Mouse (Mus musculus) hindbrain, embryonic 13.5 days (tissue): ENCODE data around the gene Igfbp5. TPM values are rescaled to one million over a fixed set of nuclear protein-coding genes. Genes with fewer than 3 reads are reported as not detected.

ENCODE experiments used
- ATAC-seq: fragments of 200-750 bp; cut with Nextera tagmentation; 2 replicates; pipeline ENCODE4 v1.8.0; 2017; ENCODE audit warnings: moderate TSS enrichment; ENCODE audit not compliant: low FRiP score
- H3K27ac ChIP-seq: fragments of 300-500 bp; sonication (generic); 2 replicates; pipeline ENCODE4 v1.5.1; 2015; ENCODE audit warnings: inconsistent platforms, mild to moderate bottlenecking, moderate library complexity
- H3K27me3 ChIP-seq: fragments of 300-500 bp; sonication (generic); 2 replicates; pipeline ENCODE4 v1.6.1; 2015; ENCODE audit warnings: mild to moderate bottlenecking, inconsistent platforms
- H3K36me3 ChIP-seq: fragments of 300-500 bp; sonication (generic); 2 replicates; pipeline ENCODE4 v1.6.1; 2015; ENCODE audit warnings: mild to moderate bottlenecking, inconsistent platforms
- H3K4me1 ChIP-seq: fragments of 300-500 bp; sonication (generic); replicated peaks from 2 replicates; pipeline ENCODE4 v1.6.1; 2015; ENCODE audit warnings: inconsistent platforms
- H3K4me2 ChIP-seq: fragments of 300-500 bp; sonication (generic); 2 replicates; pipeline ENCODE4 v1.6.1; 2015; ENCODE audit warnings: inconsistent platforms, mild to moderate bottlenecking, moderate library complexity
- H3K4me3 ChIP-seq: fragments of 300-500 bp; sonication (generic); 2 replicates; pipeline ENCODE4 v1.5.1; 2015; ENCODE audit warnings: mild to moderate bottlenecking, inconsistent platforms
- H3K9ac ChIP-seq: fragments of 300-500 bp; sonication (generic); 2 replicates; pipeline ENCODE4 v1.6.1; 2015; ENCODE audit warnings: mild to moderate bottlenecking, inconsistent platforms
- H3K9me3 ChIP-seq: fragments of 300-500 bp; sonication (generic); 2 replicates; pipeline ENCODE4 v1.6.1; 2016; ENCODE audit warnings: inconsistent platforms
- WGBS: fragments of 180-500 bp; shearing (Covaris S2); methylation state at CpG from one replicate; pipeline ENCODE4 v1.1.7; 2015; 5-methylcytosine and 5-hydroxymethylcytosine counted together
- polyA plus RNA-seq: library from polyadenylated mRNA; unstranded; fragments of >200 nt; fragmentation: Nextera tagmentation; extraction: Ambion mirVana; gene quantifications from 2 replicates; pipeline ENCODE4 v1.2.1, GENCODE M21; 2015

The Igfbp5 gene
- polyA plus RNA-seq, 1 experiment from 2014 or later, result 60.5 TPM

- H3K9ac ChIP-seq, result no peak overlapping the region
- peak; percentile 60; the same call in 1 of the 2 replicates for ATAC-seq
- H3K36me3 ChIP-seq, result no peaks in the 10 kb centered on the region
- WGBS, result 3% methylated on average over 6 of the region's 6 CpGs
- H3K27ac ChIP-seq, result peak overlapping the region; percentile 56
- H3K27me3 ChIP-seq, result no peaks in the 10 kb centered on the region
- no peaks in the 10 kb centered on the region; the same call in 1 of the 2 replicates for H3K9me3 ChIP-seq
- peaks cover 24% of the 10 kb centered on the region for H3K4me1 ChIP-seq
- no peak overlapping the region for H3K4me3 ChIP-seq
- H3K4me2 ChIP-seq, result no peak overlapping the region
Observed at GRCm38 (mm10) chr1:72813639-72814403, 60.9 kb downstream of the Igfbp5 start.

- no peaks in the 10 kb centered on the region for H3K27me3 ChIP-seq
- peaks cover 24% of the 10 kb centered on the region for H3K4me1 ChIP-seq
- no peaks in the 10 kb centered on the region; the same call in 1 of the 2 replicates for H3K9me3 ChIP-seq
- no peaks in the 10 kb centered on the region for H3K36me3 ChIP-seq
- no peak overlapping the region for H3K4me2 ChIP-seq
- H3K27ac ChIP-seq, result peak overlapping the region; percentile 56
- H3K9ac ChIP-seq, result no peak overlapping the region
- ATAC-seq, result peak; percentile 62
- no peak overlapping the region for H3K4me3 ChIP-seq
- 34% methylated on average over 5 of the region's 5 CpGs for WGBS
Observed at GRCm38 (mm10) chr1:72813089-72813638, 61.5 kb downstream of the Igfbp5 start.

GRCm38 (mm10) chr1:72811061-72811460, 63.6 kb downstream of the Igfbp5 start:
- H3K4me2 ChIP-seq, result no peak overlapping the region
- no peak for ATAC-seq

GRCm38 (mm10) chr1:72809951-72810675, 64.6 kb downstream of the Igfbp5 start:
- Histone ChIP-seq H3K27ac (no peak overlapping the region), H3K4me3 (no peak overlapping the region), H3K27me3 (no peaks in the 10 kb centered on the region), H3K36me3 (no peaks in the 10 kb centered on the region), H3K4me1 (peaks cover 33% of the 10 kb centered on the region), H3K9me3 (no peaks in the 10 kb centered on the region; the same call in 1 of the 2 replicates), H3K4me2 (no peak overlapping the region), H3K9ac (no peak overlapping the region)
- WGBS, result 90% methylated on average over 7 of the region's 7 CpGs
- ATAC-seq, result no peak

More at GRCm38 (mm10) chr1:72811061-72811460, 63.6 kb downstream of the Igfbp5 start:
- Histone ChIP-seq H3K4me1 (peaks cover 31% of the 10 kb centered on the region), H3K9ac (no peak overlapping the region), H3K27ac (no peak overlapping the region), H3K36me3 (no peaks in the 10 kb centered on the region), H3K4me3 (no peak overlapping the region), H3K27me3 (no peaks in the 10 kb centered on the region), H3K9me3 (no peaks in the 10 kb centered on the region; the same call in 1 of the 2 replicates)
- WGBS, result 95% methylated on average over 3 of the region's 3 CpGs

GRCm38 (mm10) chr1:72809304-72809703, 65.4 kb downstream of the Igfbp5 start:
- 96% methylated on average over 7 of the region's 7 CpGs for WGBS
- Histone ChIP-seq H3K9ac (no peak overlapping the region), H3K27me3 (no peaks in the 10 kb centered on the region), H3K4me1 (peaks cover 34% of the 10 kb centered on the region), H3K36me3 (no peaks in the 10 kb centered on the region), H3K27ac (no peak overlapping the region), H3K4me3 (no peak overlapping the region), H3K9me3 (no peaks in the 10 kb centered on the region; the same call in 1 of the 2 replicates), H3K4me2 (no peak overlapping the region)
- ATAC-seq, result no peak

Other genes starting within 250 kb of the Igfbp5 start
- not detected in 2 replicates for gene Ankar, start 174.3 kb downstream of the Igfbp5 start, polyA plus RNA-seq
- 1,191 and 1,281 TPM in 2 replicates for gene Rpl37a, start 163.6 kb downstream of the Igfbp5 start, polyA plus RNA-seq
- gene Igfbp2, start 50.4 kb downstream of the Igfbp5 start, polyA plus RNA-seq, result 392 and 465 TPM in 2 replicates
- gene Tnp1, start 141.0 kb upstream of the Igfbp5 start, polyA plus RNA-seq, result not detected in 2 replicates